Mouse (Mus musculus): ENCODE measurements around the gene Ube2e3. TPM values are rescaled to one million over a fixed set of nuclear protein-coding genes. Genes with fewer than 3 reads are reported as not detected.

Gene Ube2e3
- polyA plus RNA-seq, 1 experiment from 2014 or later, result 157 TPM

- Histone ChIP-seq H3K27ac (no peak overlapping the region), H3K4me1 (no peaks in the 10 kb centered on the region), H3K9ac (no peak overlapping the region), H3K9me3 (replicated peaks) (no peaks in the 10 kb centered on the region), H3K4me3 (replicated peaks) (no peak overlapping the region), H3K27me3 (no peaks in the 10 kb centered on the region), H3K4me2 (no peak overlapping the region), H3K36me3 (no peaks in the 10 kb centered on the region)
- ATAC-seq (replicated peaks; ENCODE audit: low FRiP score), result no peak
- 80% methylated on average over 7 of the region's 7 CpGs for whole genome bisulfite sequencing
These were observed 93.1 kb downstream of the Ube2e3 start for GRCm38 (mm10) chr2:78961023-78961422.

- no peak overlapping the region for H3K4me2 ChIP-seq
- H3K9me3 ChIP-seq (replicated peaks), result no peaks in the 10 kb centered on the region
- no peak overlapping the region for H3K27ac ChIP-seq
- H3K36me3 ChIP-seq, result no peaks in the 10 kb centered on the region
- no peak overlapping the region for H3K9ac ChIP-seq
- WGBS, result 52% methylated on average over 7 of the region's 7 CpGs
- no peaks in the 10 kb centered on the region for H3K4me1 ChIP-seq
- no peak for ATAC-seq (replicated peaks; ENCODE audit: low FRiP score)
- H3K27me3 ChIP-seq, result no peaks in the 10 kb centered on the region
- no peak overlapping the region for H3K4me3 ChIP-seq (replicated peaks)
These were observed 93.7 kb downstream of the Ube2e3 start for GRCm38 (mm10) chr2:78961580-78961979.

GRCm38 (mm10) chr2:78964995-78965394, 97.1 kb downstream of the Ube2e3 start:
- H3K4me1 ChIP-seq, result no peaks in the 10 kb centered on the region
- H3K27me3 ChIP-seq, result no peaks in the 10 kb centered on the region
- H3K9ac ChIP-seq, result no peak overlapping the region
- H3K4me2 ChIP-seq, result no peak overlapping the region
- H3K9me3 ChIP-seq (replicated peaks), result no peaks in the 10 kb centered on the region
- H3K4me3 ChIP-seq (replicated peaks), result no peak overlapping the region
- no peak for ATAC-seq (replicated peaks; ENCODE audit: low FRiP score)
- H3K27ac ChIP-seq, result no peak overlapping the region
- WGBS, result 89% methylated on average over 2 of the region's 2 CpGs
- no peaks in the 10 kb centered on the region for H3K36me3 ChIP-seq

GRCm38 (mm10) chr2:78965396-78965795, 97.5 kb downstream of the Ube2e3 start:
- Histone ChIP-seq H3K9ac (no peak overlapping the region), H3K4me2 (no peak overlapping the region), H3K27me3 (no peaks in the 10 kb centered on the region), H3K4me3 (replicated peaks) (no peak overlapping the region), H3K27ac (no peak overlapping the region), H3K4me1 (no peaks in the 10 kb centered on the region), H3K36me3 (no peaks in the 10 kb centered on the region), H3K9me3 (replicated peaks) (no peaks in the 10 kb centered on the region)
- ATAC-seq (replicated peaks; ENCODE audit: low FRiP score), result no peak
- WGBS, result 60% methylated on average over 6 of the region's 6 CpGs

- Histone ChIP-seq H3K9me3 (replicated peaks) (no peaks in the 10 kb centered on the region), H3K4me2 (no peak overlapping the region), H3K4me1 (no peaks in the 10 kb centered on the region), H3K36me3 (no peaks in the 10 kb centered on the region), H3K9ac (no peak overlapping the region), H3K4me3 (replicated peaks) (no peak overlapping the region), H3K27me3 (no peaks in the 10 kb centered on the region), H3K27ac (no peak overlapping the region)
- ATAC-seq (replicated peaks; ENCODE audit: low FRiP score), result no peak
- WGBS, result 77% methylated on average over 6 of the region's 6 CpGs
These were observed 102.2 kb downstream of the Ube2e3 start for GRCm38 (mm10) chr2:78970088-78970487.

Measured in kidney, embryonic 15.5 days (tissue).